Mouse (Mus musculus) cerebellum, adult 8-10 months (tissue): ENCODE results near the gene Cd96.

ENCODE experiments used
- DNase-seq: peaks from one replicate; pipeline ENCODE4 v3.0.0; 2022

The Cd96 gene

DNA sequence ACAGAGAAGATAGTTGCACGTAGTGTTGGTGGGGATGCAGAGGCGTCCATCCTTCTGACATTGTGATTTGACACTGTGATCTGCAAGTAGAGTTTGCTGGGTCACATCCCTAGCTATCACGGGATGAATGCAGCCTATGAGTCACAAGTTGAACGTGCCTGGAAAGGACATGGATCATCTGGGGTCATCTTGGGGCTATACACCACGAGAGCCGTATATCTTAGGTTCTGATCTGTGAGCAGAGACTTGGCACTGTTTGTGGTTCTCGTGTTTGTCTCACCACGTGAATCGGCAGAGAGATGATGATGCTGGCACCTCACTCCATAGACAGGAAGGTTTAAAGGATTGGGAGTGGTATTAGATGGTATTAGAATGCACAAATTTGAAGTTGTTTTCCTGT lies 86.2 kb downstream of the Cd96 start:
- DNase-seq, result no peak

DNA sequence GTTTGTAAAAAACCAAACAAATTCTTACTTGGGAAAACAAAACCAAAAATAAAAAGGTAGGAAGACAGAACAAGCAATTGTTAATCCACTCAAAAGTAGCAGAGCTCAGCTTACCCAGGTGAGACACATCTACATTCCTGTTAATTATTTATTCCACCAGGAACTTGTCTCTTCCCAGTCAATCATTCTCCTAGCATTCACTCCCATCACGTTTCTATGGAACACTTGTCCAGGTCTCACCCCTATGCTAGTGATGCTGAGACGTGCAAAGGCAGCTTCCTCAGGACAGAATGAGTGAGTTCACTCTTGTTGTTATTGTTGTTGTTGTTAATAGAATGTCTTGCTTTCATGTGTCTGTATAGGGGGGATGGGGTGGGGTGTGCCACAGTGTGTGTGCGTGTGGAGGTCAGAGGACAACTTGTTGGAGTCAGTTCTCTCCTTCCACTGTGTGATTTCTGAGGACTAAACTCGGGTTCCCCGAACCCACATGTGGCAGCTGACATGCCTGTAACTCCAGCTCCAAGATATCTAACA lies 97.0 kb downstream of the Cd96 start:
- no peak for DNase-seq

DNA sequence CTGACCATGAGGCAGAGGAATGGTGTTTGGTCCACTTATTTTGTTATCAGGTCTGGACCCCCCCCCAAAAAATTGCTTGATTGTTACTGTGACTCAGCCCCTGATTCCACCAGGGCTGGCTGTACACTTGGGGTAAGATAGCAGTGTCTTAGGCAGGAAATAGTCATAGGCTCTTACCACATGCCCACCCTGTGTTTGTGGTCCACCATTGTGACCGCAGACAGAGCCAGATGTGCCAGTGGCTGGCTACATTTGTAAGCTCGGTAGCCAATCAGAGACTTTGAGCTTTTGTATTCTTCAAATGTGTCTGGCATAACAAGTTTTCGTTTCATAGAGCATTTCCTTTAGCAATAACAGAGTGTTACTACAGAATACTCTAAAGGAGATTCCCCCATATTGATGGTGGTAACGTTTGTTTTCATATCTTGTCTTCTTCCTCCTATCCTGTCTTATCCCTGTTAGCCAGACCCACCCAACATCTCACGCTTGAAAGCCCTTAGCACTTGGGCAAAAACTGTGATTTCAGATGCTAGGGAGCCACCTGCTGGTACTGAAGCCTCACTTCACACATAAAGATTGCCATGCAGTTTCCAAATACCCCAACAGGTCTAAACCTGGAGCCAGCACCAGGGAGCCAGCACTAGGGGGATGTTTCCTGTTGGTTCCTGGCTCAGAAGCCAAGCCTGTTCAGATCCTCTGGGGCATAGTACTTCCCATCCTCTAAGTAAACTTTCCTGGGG lies 97.7 kb downstream of the Cd96 start:
- DNase-seq, result peak; percentile 40

DNA sequence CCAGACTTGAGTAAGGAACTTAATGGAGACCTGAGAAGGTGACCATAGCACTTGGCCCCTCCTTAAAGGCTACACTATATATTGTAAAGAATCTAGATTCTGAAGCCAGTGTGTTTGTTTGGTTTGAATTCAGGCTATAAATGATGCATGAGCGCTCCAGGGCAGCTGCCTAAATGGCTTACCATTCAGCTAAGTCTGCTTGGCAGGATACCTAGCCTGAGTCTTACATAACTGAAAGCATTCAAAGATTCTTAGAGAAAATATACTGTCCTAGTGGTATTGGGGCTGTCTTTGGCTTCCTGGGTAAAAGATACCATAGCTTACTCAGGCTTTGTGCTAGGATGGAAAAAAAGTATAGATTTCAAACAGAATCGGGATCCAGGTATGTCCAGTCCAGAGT lies 98.7 kb downstream of the Cd96 start:
- no peak for DNase-seq

DNA sequence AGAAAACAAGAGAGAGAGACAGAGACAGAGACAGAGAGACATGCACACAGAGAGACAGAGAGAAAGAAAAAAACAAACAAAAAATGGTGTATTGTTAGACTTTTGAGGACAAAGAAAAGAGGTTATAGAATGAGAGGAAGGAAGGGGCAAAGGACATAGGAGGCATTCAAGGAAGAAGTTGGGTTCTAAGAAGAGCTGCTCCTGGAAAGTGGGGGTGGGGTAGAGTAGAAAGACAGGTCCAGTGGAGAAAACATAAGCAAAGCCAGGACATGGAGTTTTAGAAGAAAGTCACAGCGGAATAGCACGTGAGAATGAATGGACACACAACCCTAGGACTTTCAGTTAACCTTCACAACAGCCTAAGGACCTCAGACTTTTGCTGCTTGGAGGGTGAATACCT lies 99.7 kb downstream of the Cd96 start:
- DNase-seq, result no peak

DNA sequence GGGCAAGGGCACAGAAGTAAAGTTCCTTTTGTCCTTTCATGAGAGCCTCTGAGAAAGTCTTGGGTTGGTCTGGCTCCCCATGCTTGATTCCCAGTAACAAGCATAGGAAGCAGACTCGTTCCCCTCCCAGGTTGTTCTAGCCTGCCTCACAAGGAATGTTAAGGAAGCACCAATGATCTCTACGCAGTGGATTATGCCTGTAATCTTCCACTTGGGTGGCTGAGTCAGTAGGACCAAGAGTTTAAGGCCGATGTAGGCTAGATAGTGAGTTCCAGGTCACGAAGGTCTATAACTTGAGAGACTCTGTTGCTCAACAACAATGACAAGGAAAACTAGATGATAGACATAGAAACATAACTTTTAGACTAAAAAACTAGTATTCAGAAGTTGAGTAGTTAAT lies 100.3 kb downstream of the Cd96 start:
- no peak for DNase-seq

DNA sequence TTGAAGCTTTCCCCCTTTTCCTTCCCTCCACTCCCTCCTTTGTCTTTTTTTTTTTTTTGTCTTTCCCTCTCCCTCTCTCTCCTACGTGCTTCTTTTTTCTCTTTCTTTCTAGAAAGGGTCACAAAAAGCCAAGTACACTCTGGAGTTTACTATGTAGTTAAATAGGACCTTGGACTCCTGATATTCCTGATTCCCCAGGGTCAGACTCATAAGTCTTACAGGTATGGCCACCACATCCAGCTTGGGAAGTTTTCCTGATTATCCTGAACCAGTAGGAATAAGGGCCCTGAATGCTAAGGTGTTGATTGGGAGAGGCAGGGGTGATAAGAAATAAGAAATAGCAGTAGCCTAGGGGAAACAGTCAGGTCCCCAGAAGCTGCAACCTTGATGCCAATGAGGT lies 100.7 kb downstream of the Cd96 start:
- DNase-seq, result no peak

DNA sequence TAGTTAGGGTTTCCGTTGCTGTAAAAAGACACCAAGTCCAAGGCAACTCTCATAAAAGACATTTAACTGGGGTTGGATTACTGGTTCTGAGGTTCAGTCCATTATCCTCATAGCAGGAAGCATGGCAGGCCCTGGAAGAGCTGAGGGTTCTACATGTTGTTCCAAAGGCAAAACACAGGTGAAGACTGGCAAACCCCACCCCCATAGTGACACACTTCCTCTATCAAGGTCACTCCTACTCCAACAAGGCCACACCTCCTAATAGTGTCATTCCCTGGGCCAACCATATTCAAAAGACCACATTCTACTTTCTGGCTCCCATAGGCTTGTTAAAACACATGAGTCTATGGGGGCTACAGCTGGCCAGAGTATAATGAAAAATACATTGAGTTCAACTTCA lies 108.4 kb downstream of the Cd96 start:
- no peak for DNase-seq

DNA sequence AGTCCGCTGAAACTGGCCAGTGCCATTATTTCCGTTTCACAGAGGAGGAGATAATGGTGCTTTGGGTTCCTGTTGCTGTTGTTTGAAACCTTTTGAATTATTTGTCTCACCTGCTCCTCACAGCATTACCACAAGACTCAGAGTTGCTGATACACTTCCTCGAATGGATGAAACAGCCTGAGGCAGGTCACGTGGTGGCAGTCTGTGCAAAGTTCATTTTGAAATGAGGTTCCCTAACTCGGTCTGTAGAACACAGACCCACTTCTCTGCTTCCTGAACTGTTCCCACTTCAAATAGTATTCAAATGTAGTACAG lies 109.2 kb downstream of the Cd96 start:
- DNase-seq, result no peak

DNA sequence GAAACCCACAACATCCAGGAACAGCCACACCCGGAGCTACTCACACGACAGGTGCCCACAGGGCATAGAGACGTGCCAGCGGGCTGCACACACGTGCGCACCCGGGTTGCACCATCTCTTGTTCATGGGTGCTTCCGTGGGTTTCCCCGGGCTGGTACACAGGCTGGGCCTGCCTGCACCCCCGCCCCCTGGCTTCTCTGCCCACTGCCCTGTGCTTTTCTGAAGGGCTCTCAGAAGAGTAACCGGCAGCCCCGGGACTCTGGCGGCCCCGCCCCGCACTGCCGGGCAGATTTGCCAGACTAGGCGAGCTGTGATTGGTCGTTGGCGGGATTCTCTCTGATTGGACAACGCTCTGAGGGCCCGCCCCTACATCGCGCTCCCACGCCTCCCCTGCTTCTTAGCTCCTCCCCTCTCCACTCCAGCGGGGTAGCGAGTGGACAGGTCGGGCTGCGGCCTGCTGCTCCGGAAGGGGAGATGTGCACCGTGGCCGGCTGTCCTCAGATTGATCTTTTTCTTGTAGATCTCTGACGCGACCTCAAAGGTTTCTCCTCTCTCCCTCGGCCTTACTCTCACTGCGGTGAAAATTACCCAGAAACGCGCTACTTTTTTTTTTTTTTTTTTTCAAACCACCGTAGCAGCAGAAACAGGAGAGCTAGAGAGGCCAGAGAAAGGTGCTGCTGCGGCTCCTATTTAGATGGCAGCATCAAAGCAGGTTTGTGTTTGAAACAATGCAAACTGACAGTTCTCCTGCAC lies 109.7 kb downstream of the Cd96 start, which contains the start of gene Plcxd2:
Gene Plcxd2, minus strand, starts transcription at position 66 of the 753 bp plus-strand sequence.
- peak; percentile 94 for DNase-seq

DNA sequence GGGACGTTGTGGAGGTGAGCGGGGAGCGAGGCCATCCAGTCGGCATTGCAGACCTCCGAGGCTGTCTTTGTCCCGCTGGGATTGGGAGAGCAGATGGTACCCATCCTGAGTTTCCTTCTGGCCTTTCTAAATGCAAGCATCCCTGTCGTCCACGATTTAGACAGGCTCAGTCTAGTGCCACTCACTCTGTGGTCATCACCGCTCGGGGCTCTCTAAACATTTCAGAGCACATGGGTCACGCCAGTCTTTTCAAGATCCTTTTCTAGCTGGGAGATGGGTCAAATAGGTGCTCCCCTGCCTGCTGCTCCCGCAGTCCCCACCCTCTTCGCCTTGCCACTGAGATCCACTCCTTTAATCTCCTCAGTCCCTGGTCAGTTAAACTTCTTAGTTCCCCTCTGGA lies 110.3 kb downstream of the Cd96 start:
- peak; percentile 57 for DNase-seq

DNA sequence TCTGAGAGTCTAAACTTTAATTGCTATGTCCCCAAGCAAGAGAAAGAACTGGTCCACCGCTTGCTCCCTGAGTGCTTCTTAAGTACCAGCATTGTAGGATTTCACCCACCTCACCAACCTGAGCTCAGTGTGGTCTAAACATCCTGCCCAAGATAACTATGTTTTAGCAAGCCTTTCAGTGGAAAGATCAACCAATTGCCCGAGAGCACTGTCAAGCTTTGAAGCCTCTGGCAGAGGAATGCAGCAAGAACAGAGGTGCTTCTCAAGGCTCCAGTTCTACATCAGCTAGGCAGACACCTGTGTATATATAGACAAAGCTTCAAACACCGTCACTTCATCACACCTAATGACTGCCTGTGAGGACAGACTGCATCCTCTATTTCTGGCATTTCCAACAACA lies 111.3 kb downstream of the Cd96 start:
- DNase-seq, result peak; percentile 19

DNA sequence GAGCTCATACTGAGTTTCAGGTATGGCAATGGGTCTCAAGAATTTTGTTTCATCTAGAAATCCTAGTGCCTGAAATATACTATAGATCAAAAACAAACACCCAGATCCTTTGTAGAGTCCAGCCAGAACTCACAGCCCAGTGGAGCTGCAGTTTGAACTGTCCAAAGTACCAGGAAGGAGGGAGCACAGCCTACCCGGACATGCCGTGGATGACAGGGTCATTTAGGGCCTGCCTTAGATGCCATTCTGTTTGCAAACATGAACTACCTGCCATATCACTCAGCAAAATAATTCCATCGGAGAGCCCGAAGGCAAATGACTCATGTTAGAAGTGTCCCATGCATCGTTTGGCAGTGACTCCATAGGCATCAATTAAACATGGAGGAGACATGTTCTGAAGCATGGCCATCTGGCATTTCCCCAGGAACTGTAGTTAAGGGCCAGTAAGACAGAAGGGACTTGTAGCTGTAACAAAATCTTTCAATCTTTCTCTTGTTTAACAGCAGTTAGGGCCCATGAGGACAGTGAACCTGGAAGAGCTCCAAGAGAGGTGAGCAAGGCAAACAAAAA lies 111.9 kb downstream of the Cd96 start:
- DNase-seq, result peak; percentile 45

DNA sequence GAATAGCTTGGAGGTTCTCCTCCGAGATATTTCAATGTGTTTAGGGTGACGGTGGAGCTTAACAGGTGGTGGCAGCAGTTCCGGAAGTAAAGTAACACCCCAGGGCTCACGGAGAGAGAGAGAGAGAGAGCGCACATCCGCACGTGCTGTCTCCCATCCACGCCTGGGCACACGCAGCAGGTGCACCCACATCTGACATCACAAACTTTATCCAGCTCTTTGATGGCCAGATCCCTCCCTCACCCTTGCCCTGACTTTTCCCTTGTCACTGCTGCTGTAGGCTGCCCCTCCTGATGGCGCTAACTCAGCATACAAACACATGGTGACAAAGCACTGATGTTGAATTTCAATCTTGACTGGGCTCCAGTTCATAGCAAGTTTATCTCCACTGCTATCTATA lies 113.8 kb downstream of the Cd96 start:
- no peak for DNase-seq

DNA sequence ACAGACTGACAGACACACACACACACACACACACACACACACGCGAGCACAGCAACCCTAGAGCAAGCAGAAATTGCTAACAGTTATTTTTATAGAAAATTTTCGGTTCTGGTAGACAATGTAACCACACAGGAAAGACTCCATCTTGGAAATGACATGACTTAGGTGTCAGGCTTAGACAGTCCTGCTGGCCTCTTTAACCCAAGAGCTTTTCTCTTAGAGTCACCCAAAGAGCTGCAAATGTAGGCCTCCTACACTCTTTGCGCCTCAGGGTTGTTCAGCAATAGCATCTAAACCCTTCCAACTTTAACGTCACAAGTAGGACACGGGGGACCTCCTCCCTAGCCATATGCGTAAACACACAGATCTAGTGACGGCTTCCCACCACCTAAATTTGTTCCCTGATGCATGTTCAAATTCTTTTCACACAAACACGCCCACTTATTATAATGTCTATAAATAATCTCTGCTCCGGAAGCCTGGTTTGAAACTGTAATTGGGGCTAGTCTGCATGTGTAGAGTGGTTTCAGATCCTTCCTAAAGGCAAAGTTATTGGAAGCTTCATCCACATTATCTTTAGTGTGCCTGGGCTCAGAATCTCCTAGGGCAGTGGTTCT lies 118.4 kb downstream of the Cd96 start:
- DNase-seq, result no peak

DNA sequence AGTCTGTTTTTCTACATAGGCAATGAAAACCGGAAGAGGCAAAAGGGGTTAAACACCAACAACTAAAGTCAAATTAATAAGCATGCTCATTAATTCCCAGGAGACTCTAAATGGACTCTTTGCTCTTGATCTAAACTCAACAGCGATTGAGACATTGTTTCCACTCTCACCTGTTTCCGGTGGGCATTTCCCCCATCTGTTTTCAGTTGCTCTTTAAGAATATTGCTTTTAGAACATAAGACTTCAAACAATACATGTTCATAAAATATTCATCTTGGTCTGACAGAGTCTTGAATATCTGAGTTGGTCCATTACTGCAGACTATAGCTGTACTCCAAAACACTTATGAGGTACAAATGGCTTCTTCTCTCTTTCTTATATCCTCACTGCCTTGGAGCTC lies 119.1 kb downstream of the Cd96 start:
- no peak for DNase-seq

DNA sequence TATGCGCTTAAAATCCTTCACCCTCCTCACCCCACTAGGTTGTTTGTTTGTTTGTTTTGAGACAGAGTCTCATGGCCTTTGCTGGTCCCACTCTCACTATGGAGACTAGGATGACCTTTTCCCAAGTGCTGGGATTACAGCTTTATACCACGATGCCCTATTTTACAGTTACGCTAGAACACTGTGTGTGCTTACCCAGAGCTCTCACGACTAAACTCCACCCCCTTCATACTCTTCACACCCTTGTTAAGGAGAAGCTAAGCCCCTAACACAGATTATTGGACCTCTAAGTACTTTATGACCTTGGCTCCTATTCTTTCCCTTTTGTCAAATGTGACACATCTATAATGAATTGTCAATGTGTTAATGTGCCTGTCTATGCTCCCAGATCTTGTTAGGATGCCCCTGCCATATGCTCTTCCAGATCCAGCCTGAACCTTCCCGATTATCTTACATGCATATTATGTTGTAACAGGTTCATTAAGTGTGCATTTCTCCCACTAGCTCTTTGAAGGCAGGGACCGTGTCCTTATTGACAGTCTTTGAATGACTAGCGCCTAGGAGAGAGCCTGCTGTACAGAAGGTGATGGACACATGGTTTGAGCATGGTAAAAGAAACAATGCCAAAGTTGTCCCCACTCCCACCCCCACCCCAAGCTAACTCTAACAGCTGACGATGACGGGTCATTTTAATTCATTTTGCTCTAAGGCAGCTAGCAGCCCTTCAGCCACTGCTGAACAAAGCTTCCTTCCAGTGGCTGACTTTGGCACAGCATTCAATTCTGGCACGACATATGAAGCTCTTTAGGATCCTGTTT lies 120.5 kb downstream of the Cd96 start:
- DNase-seq, result no peak

DNA sequence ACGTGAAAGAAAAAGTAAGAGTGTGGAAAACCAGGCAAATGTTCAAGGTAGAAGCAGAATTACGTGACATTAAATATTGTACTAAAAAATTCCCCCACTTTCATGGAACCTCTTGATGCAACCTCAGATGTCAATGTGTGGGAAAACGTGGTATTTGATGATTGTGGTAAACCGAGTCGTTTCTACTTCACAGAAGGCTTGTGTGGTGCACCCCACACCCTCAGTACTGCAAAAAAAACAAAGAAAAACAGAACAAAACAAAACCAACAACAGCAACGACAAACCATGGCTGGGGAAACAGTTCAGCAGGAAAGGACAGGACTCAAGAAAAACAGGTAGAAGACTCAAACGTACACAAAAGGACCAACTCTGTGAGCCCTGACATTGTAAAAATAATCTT lies 121.8 kb downstream of the Cd96 start:
- no peak for DNase-seq

DNA sequence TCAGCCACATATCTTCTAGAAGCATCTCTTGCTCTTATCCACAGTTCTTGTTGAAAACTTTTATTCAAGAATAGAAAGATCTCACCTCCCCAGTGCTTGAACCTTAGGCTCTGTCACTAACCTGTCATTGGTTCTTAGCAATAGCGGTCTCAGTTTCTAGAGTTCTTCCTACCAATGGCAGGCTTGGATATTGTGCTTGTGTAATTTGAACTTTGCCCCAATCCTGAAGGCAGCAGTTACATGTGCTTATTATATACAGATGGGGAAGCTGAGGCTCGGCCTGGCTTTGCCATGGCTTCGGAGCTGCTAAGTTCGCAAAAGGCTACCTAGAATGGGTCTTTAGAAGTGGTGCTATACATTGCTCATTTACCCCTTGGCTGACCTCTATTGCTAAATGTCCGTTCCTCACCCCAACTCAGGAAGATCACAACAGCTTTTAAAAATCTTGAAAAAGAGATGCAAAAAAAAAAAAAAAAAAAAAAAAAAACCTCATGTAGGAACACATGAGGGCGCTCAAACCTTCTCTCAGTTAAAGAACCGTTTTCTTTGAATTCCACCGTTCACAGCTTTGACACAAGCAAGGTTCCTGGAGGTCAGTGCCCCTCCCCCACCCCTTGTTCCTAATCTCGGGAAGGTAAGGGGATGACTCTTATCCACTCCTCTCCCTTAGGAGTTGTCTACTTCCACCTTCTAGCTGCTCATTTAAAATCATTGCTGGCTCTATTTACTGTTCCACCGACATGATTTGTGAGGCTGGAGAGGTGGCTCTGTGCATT lies 129.0 kb downstream of the Cd96 start:
- DNase-seq, result no peak

DNA sequence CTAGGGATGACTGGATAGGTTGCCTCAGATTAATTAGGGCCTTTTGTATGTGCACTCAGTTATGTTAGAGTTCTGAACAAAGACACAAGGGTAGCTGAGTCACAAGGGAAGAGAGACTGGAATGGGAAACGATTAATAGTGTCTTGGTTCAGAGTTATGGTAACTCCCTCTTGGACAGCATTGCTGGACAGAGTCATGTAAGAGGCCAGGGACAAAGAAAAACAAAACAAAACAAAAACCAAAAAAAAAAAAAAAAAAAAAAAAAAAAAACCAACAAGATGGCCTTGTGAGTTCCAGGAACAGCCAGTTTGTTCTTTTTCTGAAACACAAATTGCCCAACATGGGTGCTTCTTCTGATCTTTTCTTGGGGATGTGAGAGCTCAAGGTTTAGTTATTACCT lies 133.8 kb downstream of the Cd96 start:
- DNase-seq, result no peak
